Mouse (Mus musculus): Measurements from ENCODE around the gene Tmem229a.

The Tmem229a gene

GRCm38 (mm10) chr6:24905101-24905500, 51.0 kb downstream of the Tmem229a start:
- in situ Hi-C loops (cut with MboI; ENCODE audit: low pct_unique_long_range_greater_than_20kb in 1 of 2, low sequenced_read_pairs in 2 of 2, unreplicated experiment in 1 of 2) = no loop called here

All from mouse embryonic stem cell (cell line).